Mouse (Mus musculus) kidney, adult 2 months (tissue): ENCODE results near the gene Atg4b. TPM values are rescaled to one million over a fixed set of nuclear protein-coding genes. Genes with fewer than 3 reads are reported as not detected.
A peak's percentile ranks its signal among the peaks of the same experiment; 100 is the strongest.
"Not testable (repeated sequence)": the region's sequence is repeated elsewhere in the genome, so short reads cannot be mapped to it uniquely, and the experiment has no call there.

Source experiments
- DNase-seq: peaks from one replicate; pipeline ENCODE4 v3.0.0; 2021
- H3K27ac ChIP-seq: fragments of 200-500 bp; 2 replicates; pipeline ENCODE4 v1.5.1; 2012; ENCODE audit warnings: low read depth, low read length, control low read depth, inconsistent platforms; ENCODE audit not compliant: insufficient read depth
- H3K27me3 ChIP-seq: fragments of 200-500 bp; replicated peaks from 2 replicates; pipeline ENCODE4 v1.6.1; 2012; ENCODE audit warnings: mild to moderate bottlenecking, moderate library complexity, low read length, inconsistent platforms; ENCODE audit not compliant: control insufficient read depth, insufficient read depth
- H3K36me3 ChIP-seq: fragments of 200-500 bp; 2 replicates; pipeline ENCODE4 v1.6.1; 2012; ENCODE audit warnings: mild to moderate bottlenecking, moderate library complexity, low read length, inconsistent platforms; ENCODE audit not compliant: control insufficient read depth, insufficient read depth
- H3K4me1 ChIP-seq: fragments of 200-500 bp; 2 replicates; pipeline ENCODE4 v1.6.1; 2011; ENCODE audit warnings: low read length; ENCODE audit not compliant: control insufficient read depth, insufficient read depth
- H3K4me3 ChIP-seq: fragments of 200-500 bp; 2 replicates; pipeline ENCODE4 v1.5.1; 2011; ENCODE audit warnings: mild to moderate bottlenecking, low read depth, low read length, control low read depth; ENCODE audit not compliant: insufficient read depth
- CTCF ChIP-seq: fragments of 200-500 bp; conservative IDR thresholded peaks from 2 replicates; pipeline ENCODE4 v1.5.1; 2011; ENCODE audit warnings: low read depth, mild to moderate bottlenecking, control low read depth, low read length, moderate library complexity, mixed read lengths; ENCODE audit not compliant: insufficient read depth, insufficient read length
- POLR2A ChIP-seq: fragments of 200-500 bp; IDR thresholded peaks from one replicate; pipeline ENCODE4 v1.6.1; 2011; ENCODE audit warnings: low read depth, low read length, control low read depth
- WGBS: fragments of 180-500 bp; shearing (Covaris S2); methylation state at CpG from one replicate; pipeline ENCODE4 v1.1.7; 2018; 5-methylcytosine and 5-hydroxymethylcytosine counted together
- polyA plus RNA-seq: library from polyadenylated mRNA; depleted of rRNA; stranded (reverse); fragments of >200 nt; gene quantifications from 2 replicates; pipeline ENCODE4 v1.2.3, GENCODE M21; 2012

Gene Atg4b
- polyA plus RNA-seq, 1 experiment, result 46.3 TPM

- Histone ChIP-seq H3K36me3 (no peaks in the 10 kb centered on the region), H3K27me3 (no peaks in the 10 kb centered on the region), H3K4me3 (peak overlapping the region; percentile 79), H3K27ac (peak overlapping the region; percentile 98), H3K4me1 (peaks cover 5% of the 10 kb centered on the region; the same call in 1 of the 2 replicates)
- TF ChIP-seq POLR2A (no peak), CTCF (no peak)
- DNase-seq, result no peak
- WGBS, result 29% methylated on average over 27 of the region's 27 CpGs
These were observed 74.7 kb downstream of the Atg4b start for GRCm38 (mm10) chr1:93825771-93826539.

- H3K27me3 ChIP-seq, result no peaks in the 10 kb centered on the region
- no peak for DNase-seq
- WGBS, result 90% methylated on average over 9 of the region's 9 CpGs
- H3K36me3 ChIP-seq, result no peaks in the 10 kb centered on the region
- no peak overlapping the region for H3K27ac ChIP-seq
- no peak overlapping the region for H3K4me3 ChIP-seq
- peaks cover 5% of the 10 kb centered on the region; the same call in 1 of the 2 replicates for H3K4me1 ChIP-seq
- TF ChIP-seq CTCF (no peak), POLR2A (no peak)
These were observed 75.2 kb downstream of the Atg4b start for GRCm38 (mm10) chr1:93826540-93826835.

GRCm38 (mm10) chr1:93832754-93833360 lies 81.6 kb downstream of the Atg4b start:
- not testable (repeated sequence) for DNase-seq, H3K36me3 ChIP-seq, H3K27me3 ChIP-seq, H3K4me3 ChIP-seq, H3K4me1 ChIP-seq, H3K27ac ChIP-seq
- 0 out of 2 replicates have a peak, but pooled peaks have one; percentile 13 for TF ChIP-seq CTCF
- WGBS, result 58% methylated on average over 3 of the region's 4 CpGs

- Histone ChIP-seq H3K27ac (no peak overlapping the region), H3K4me3 (no peak overlapping the region), H3K27me3 (no peaks in the 10 kb centered on the region), H3K4me1 (no peaks in the 10 kb centered on the region), H3K36me3 (no peaks in the 10 kb centered on the region; the same call in none of the 2 replicates)
- WGBS, result 79% methylated on average over 7 of the region's 7 CpGs
- DNase-seq, result no peak
- TF ChIP-seq POLR2A (no peak), CTCF (no peak)
These were observed 83.4 kb downstream of the Atg4b start for GRCm38 (mm10) chr1:93834671-93835150.

- H3K27me3 ChIP-seq, result no peaks in the 10 kb centered on the region
- no peaks in the 10 kb centered on the region; the same call in none of the 2 replicates for H3K36me3 ChIP-seq
- H3K4me1 ChIP-seq, result no peaks in the 10 kb centered on the region
- H3K27ac ChIP-seq, result no peak overlapping the region
- no peak overlapping the region for H3K4me3 ChIP-seq
- TF ChIP-seq CTCF (no peak), POLR2A (no peak)
- 91% methylated on average over 4 of the region's 4 CpGs for WGBS
- DNase-seq, result no peak
These were observed 83.9 kb downstream of the Atg4b start for GRCm38 (mm10) chr1:93835211-93835610.

GRCm38 (mm10) chr1:93835876-93836531 lies 84.7 kb downstream of the Atg4b start:
- Histone ChIP-seq H3K4me3 (no peak overlapping the region), H3K36me3 (no peaks in the 10 kb centered on the region; the same call in none of the 2 replicates), H3K27me3 (no peaks in the 10 kb centered on the region), H3K27ac (no peak overlapping the region), H3K4me1 (no peaks in the 10 kb centered on the region)
- DNase-seq, result no peak
- 89% methylated on average over 6 of the region's 6 CpGs for WGBS
- TF ChIP-seq CTCF (no peak), POLR2A (no peak)

- DNase-seq, result no peak
- no peaks in the 10 kb centered on the region for H3K27me3 ChIP-seq
- no peak overlapping the region for H3K4me3 ChIP-seq
- H3K36me3 ChIP-seq, result no peaks in the 10 kb centered on the region; the same call in none of the 2 replicates
- no peaks in the 10 kb centered on the region for H3K4me1 ChIP-seq
- TF ChIP-seq CTCF (no peak), POLR2A (no peak)
- H3K27ac ChIP-seq, result no peak overlapping the region
- 91% methylated on average over 2 of the region's 2 CpGs for WGBS
These were observed 85.2 kb downstream of the Atg4b start for GRCm38 (mm10) chr1:93836532-93836913.
